ENCODE assay signal across 9 mouse cellular contexts in genomic region chr16:25967297-25967696, GRCm38 (mm10).
DNase-seq lines count a peak whose midpoint lies in the region; TF ChIP-seq lines count a peak whose summit lies in the region.
"Had no signal": no experiment of that assay in that cellular context is flagged by ENCODE, and none has a peak within 500 bp of the region (broad histone marks: within the 10 kb centered on the region; RNA-seq: fewer than 3 reads in every experiment).

No protein-coding gene starts in this region.

- no peak overlapping the region for H3K4me3 ChIP-seq in embryonic fibroblast, embryonic 13.5 days (ENCODE audit: insufficient read depth, low read length)
- H3K4me3 ChIP-seq: heart, embryonic 15.5 days had no signal

- 0 out of 2 replicates have a peak, but pooled peaks have one; percentile 3 for TF ChIP-seq CTCF in embryonic fibroblast, embryonic 13.5 days (IDR thresholded peaks at IDR 0.05; ENCODE audit: borderline replicate concordance, insufficient read depth, low read length)

- no peak for TF ChIP-seq POLR2A in embryonic fibroblast, embryonic 13.5 days (IDR thresholded peaks at IDR 0.05; ENCODE audit: low read depth, low read length)

- peak; percentile 36 for DNase-seq in ovary, postnatal 10 days (ENCODE audit: low spot score)
- no peak for DNase-seq in ovary, adult 18-20 months (ENCODE audit: low spot score)
- DNase-seq in adrenal gland, postnatal 36 days: peak; percentile 37 to 70
- peak; percentile 62 for DNase-seq in hindlimb bud, embryonic 11.5 days (ENCODE audit: extremely low spot score, low read depth, low spot score)
- DNase-seq in left cerebral cortex, postnatal 4 days: peak; percentile 53
- peak; percentile 7 to 24 for DNase-seq in natural killer cell, adult 2 months (ENCODE audit: low spot score in 2 of 2)
- DNase-seq in thymus, postnatal 0 days (ENCODE audit: low spot score): peak; percentile 46

- intact Hi-C loops in left cerebral cortex, postnatal 4 days (cut with DNase I): loop anchor here (5.0 to 10.0 kb wide), 2 partner anchors 230 to 1178 kb away; no protein-coding TSS in a partner anchor

- no peak overlapping the region for H3K27ac ChIP-seq in embryonic fibroblast, embryonic 13.5 days (ENCODE audit: insufficient read depth, low read length)
- H3K27ac ChIP-seq: heart, embryonic 15.5 days had no signal

- no peaks in the 10 kb centered on the region for H3K4me1 ChIP-seq in embryonic fibroblast, embryonic 13.5 days (ENCODE audit: control insufficient read depth, insufficient read depth, low read length)
- H3K4me1 ChIP-seq: heart, embryonic 15.5 days had no signal
